Mouse (Mus musculus) left cerebral cortex, postnatal 10 days (tissue): Measurements from ENCODE around the gene Chka. TPM values are rescaled to one million over a fixed set of nuclear protein-coding genes. Genes with fewer than 3 reads are reported as not detected.

Experiments used
- DNase-seq, 2 experiments: peaks; one replicate each; pipeline ENCODE4 v3.0.0; 2021 to 2022; ENCODE audit warnings: low spot score in 2 of 2, mixed read lengths in 1 of 2; ENCODE audit errors: extremely low spot score in 1 of 2
- intact Hi-C: fragments of 180-260 bp; cut with DNase I; formaldehyde crosslinking; loops from one replicate; pipeline ENCODE4 v1.15.1; 2025
- total RNA-seq, 2 experiments: library from RNA; stranded (reverse); gene quantifications; 2 replicates each; pipeline ENCODE4 v1.2.3; 2021

Chka gene
- total RNA-seq, 2 experiments from 2014 or later, result 77.3 to 93.0 TPM

- DNase-seq, result peak in 1 of 2 experiments; percentile 85
- intact Hi-C loops, result no loop called here
These were observed 55.5 kb downstream of the Chka start, which contains the start of gene Tcirg1 for GRCm38 (mm10) chr19:3906795-3907786. TSS of gene Tcirg1 (minus strand) at chr19:3907133.

DNA sequence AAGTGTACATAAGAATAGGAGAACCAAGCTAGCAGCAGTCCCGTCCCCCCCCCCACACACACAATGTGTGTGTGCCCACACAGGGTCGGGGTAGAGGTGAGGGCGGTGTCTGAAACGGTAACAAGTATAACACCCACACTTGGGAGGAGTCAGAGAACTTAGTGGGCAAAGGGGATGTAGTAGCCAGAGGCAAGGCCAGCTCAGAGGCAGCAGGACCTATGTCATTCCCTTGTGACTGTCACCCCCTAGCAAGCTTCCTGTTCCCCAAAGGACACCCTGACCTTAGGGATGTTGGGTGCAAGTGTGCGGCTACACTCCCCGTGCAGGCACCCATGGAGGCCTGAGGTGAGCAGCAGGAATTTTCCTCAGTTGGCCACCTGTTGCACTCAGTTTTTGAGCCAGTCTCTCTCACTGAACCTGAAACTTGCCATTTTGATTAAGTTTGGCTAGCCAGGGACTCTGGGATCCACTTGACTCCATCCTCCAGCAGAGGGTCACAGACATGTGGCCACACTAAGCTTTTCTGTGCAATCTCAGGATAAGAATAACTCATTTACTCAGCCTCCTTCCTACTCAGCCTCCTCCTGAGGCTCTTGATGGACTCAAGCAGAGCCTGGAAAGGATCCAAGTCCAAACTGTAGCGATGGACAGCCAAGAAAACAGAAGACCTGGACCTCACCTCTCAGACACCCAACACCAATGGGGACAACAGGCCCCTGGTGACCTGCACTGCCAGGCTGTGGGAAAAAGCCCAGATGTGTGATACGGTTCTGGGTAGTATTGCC is 56.5 kb downstream of the Chka start:
- intact Hi-C loops, result no loop called here
- no peak for DNase-seq

DNA sequence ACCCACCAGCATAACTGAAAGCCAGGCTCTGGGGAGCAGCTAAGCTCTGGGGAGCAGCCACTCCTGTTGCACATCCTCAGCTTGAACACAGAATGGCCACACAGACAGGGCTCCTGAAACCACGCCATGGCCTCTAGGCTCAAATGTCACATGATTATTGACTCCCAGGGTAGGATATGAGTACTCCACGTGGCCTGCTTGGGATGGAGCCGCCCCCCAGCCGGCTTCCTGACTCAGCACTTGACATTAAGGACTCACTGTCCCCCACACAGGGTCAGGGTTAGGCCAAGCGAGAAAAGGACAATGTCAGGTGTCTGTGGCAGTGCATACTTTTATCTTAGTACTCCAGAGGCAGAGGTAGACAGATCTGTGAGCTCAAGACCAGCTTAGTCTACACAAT is 58.6 kb downstream of the Chka start:
- intact Hi-C loops, result no loop called here
- no peak for DNase-seq

- intact Hi-C loops, result no loop called here
- peak; percentile 93 to 97 for DNase-seq
These were observed 61.0 kb downstream of the Chka start, which contains the start of gene Ndufs8 for GRCm38 (mm10) chr19:3912337-3913204. TSS of gene Ndufs8 (minus strand) at chr19:3912774.

GRCm38 (mm10) chr19:3913692-3914091 is 62.1 kb downstream of the Chka start:
- DNase-seq, result no peak
- intact Hi-C loops, result no loop called here

DNA sequence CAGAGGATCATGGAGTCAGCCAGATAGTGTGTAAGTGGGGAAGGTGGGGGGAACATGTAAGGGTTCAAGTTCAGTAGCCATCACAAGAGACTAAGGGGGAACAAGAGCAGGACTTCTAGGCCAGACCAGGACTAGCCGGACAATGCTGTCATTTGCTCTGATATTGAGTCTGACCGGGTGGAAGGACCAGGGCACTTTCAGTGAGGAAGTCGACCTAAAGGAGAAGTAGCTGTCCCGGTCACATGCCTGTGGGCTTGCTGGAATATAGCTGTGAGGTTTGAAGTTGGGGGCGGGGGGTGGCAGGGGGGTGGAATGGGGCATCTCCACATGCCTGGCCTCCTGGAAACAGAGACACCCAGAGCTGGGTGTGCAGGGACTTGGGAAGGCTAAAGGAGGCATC is 63.0 kb downstream of the Chka start:
- intact Hi-C loops, result no loop called here

DNA sequence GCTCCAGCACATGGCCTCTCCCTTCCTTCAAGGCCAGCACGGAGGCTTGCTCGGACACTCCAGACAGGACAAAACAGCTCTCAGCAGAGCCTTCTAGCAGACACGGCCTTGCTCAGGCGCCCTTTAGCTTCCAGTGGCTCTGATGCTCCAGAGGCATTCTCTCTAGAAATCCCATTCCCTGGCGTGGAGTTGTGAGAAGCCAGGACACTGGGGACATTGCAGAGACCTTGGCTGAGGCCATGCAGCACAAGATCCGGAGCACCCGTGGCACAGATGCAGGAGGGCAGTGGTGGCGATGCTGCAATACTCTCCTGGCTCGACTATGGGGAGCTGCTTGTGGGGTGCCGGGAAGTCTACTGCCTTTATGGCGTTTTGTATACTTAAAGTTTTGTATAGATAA is 65.2 kb downstream of the Chka start:
- DNase-seq, result no peak
- intact Hi-C loops, result no loop called here

More for the DNA sequence above, 63.0 kb downstream of the Chka start:
- DNase-seq, result no peak

- intact Hi-C loops, result no loop called here
- no peak for DNase-seq
These were observed 68.4 kb downstream of the Chka start for GRCm38 (mm10) chr19:3919928-3920327.

DNA sequence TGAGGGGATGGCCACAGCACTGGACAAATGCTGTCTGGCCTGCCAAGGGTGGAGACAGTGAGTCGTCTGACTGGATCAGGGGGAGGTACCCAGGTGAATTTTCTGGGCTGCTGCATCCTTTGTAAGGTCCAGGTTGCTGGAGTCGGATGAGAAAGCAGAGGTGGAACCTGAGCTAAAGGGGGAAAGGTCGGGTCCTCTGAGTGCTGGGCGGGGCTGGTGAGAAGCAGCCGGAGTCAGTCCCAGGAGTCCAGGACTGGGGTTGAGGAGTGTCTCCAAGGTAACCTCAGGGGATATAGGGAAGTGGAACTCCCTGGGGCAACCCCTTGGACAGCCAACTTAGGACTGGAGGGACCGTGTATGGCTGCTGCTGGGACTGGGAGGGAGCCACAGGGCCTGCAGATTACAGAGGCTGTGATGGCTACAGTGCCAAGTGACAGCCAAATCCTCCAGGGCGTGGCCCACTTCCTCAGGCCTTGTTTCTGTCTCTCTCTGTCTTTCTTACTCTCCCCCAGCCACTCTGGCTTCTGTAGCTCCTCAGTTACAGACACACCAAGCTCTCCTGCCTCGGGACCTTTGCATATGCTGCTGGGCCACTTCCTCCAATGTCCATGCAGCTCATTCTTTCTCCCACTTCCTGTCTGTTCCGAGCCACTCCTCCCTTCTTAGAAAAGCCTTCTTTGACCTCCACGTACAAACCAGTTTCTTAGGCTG is 71.2 kb downstream of the Chka start:
- DNase-seq, result no peak
- intact Hi-C loops, result no loop called here

DNA sequence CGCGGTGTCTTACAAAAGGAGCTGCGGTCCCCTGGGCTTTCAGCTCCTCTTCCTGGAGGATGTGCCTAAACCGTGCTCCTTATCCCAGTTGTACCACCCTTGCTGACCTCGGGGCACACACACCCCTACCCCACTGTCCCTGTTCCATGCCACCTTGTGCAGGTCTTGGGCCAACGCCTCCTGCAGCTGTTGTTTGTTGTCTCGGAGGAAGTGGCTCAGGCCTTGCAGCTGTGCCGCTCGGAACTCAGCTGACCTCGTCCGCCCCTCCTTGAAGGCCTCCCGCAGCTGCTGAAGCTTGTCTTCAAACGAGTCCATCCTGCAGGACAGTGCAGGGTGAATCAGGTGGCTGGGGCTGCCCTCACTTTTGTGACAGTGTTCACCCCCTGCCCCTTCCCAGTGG is 72.0 kb downstream of the Chka start:
- intact Hi-C loops, result no loop called here

DNA sequence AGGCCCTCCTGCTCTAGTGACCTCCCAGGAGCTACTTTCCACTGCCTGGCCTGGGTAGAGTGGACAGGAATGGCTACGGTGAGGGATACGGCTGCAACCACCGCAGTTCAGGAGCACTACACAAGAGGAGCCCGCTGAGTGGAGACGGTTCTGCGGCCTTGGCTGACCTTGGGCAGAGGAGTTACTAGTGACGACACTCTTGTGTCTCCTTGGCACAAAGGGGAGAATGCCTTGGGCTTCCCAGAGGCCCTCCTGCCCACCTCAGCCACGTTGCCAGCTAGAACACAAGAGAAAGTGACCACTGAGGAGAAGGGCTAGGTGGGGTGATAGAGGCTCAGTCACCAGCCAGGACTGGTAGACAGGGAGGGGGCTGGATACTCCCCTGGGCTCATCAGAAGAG is 72.6 kb downstream of the Chka start:
- no peak for DNase-seq
- intact Hi-C loops, result no loop called here

More for the DNA sequence above, 72.0 kb downstream of the Chka start:
- peak in 1 of 2 experiments; percentile 83 for DNase-seq

DNA sequence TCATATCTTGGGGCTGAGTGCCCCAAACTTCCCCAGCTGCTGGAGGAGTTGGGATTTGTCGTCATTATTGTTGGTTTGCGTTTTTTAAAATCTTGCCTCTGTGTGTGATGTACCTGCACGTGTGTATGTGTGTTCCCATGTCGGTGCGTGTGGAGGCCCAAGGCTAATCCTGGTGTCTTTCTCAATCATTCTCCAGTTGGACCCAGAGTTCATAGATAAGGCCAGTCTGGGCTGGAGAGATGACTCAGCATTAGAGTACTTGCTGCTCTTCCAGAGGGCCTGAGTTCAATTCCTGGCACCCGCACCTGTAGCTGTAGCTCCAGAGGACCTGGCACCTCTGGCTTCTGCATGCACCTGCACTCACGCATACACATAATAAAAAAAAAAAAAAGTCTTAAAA is 73.3 kb downstream of the Chka start:
- intact Hi-C loops, result no loop called here

DNA sequence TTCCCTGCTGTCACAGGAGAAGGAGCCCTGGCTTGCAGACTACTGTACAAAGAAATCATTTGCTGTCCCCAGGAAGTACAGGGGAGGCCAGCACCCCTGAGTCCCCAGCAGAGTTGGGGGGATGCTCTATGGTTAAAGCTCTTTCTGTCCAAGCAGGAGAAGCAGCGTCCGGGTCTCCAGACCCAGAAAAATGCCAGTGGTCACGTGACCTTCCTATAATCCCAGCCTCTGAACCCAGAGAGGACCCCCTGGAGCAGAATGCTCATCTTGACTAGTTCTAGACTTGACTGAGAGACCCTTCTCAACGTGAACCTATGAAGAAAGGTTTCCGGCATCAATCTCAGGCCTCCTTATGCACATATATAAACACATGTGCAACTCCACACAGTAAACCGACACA is 74.3 kb downstream of the Chka start:
- no peak for DNase-seq
- intact Hi-C loops, result no loop called here

More for the DNA sequence above, 73.3 kb downstream of the Chka start:
- DNase-seq, result no peak

- intact Hi-C loops, result no loop called here
- DNase-seq, result no peak
These were observed 74.7 kb downstream of the Chka start for GRCm38 (mm10) chr19:3926279-3926678.

GRCm38 (mm10) chr19:3926685-3927084 is 75.1 kb downstream of the Chka start:
- DNase-seq, result no peak
- intact Hi-C loops, result no loop called here

- DNase-seq, result no peak
- intact Hi-C loops, result no loop called here
These were observed 76.4 kb downstream of the Chka start for GRCm38 (mm10) chr19:3927989-3928388.

- no peak for DNase-seq
- intact Hi-C loops, result no loop called here
These were observed 77.2 kb downstream of the Chka start for GRCm38 (mm10) chr19:3928779-3929178.
